Mouse (Mus musculus): Measurements from ENCODE around the gene Capsl.

DNA sequence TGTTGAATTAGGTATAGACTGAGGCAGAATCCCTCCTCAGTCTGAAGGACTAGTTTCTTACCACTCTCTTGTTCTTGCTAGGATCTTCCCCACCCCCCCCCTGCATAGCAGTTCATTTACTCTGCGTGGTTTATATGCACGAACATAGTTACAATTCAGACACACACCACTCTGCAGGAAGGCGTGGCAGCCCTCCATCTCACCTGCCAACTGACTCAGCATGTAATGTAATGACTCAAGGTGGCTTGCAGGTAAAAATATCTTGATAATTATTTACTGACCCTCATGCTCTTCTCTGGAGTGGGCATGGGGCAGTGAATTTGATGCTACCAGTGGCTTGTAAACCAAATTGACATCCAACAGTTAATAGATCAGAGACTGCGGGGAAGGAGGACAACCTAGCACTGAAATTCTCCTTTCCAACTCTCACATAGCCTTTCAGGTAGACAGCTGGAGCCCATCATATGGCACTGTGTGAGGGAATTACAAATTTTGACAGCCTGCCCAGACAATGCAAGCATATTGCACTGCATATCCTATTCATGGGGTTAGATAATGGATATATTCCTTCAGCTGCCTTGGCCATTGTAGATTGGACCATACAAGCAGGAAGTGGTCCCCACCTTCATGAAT is 35.3 kb downstream of the Capsl start:
- TF ChIP-seq MAFK (IDR thresholded peaks at IDR 0.05; ENCODE audit: insufficient read depth, low read depth, low read length) (no peak), CHD2 (IDR thresholded peaks at IDR 0.05; ENCODE audit: low read depth, low read length) (no peak), ZNF384 (IDR thresholded peaks at IDR 0.05; ENCODE audit: low read depth, low read length) (no peak), ZC3H11A (IDR thresholded peaks at IDR 0.05; ENCODE audit: borderline replicate concordance, low read depth, low read length) (no peak), HCFC1 (IDR thresholded peaks at IDR 0.05; ENCODE audit: borderline replicate concordance, insufficient read depth, low read length) (no peak)

Measured in ES-E14 (cell line).